Mouse (Mus musculus) heart, adult 2 months (tissue): ENCODE results near the gene Fam178b. TPM values are rescaled to one million over a fixed set of nuclear protein-coding genes. Genes with fewer than 3 reads are reported as not detected.

Source experiments
- DNase-seq, 2 experiments: peaks; one replicate each; pipeline ENCODE4 v3.0.0; 2021
- H3K27ac ChIP-seq: fragments of 200-600 bp; 2 replicates; pipeline ENCODE4 v1.8.1; 2022
- H3K27me3 ChIP-seq: fragments of 200-500 bp; 2 replicates; pipeline ENCODE4 v1.6.1; 2012; ENCODE audit warnings: mild to moderate bottlenecking, low read length, inconsistent platforms, mixed read lengths; ENCODE audit not compliant: control insufficient read depth, insufficient read depth
- H3K36me3 ChIP-seq: fragments of 200-500 bp; 2 replicates; pipeline ENCODE4 v1.6.1; 2012; ENCODE audit warnings: low read length, inconsistent platforms; ENCODE audit not compliant: control insufficient read depth, insufficient read depth
- H3K4me1 ChIP-seq: fragments of 200-500 bp; 2 replicates; pipeline ENCODE4 v1.6.1; 2011; ENCODE audit warnings: low read length; ENCODE audit not compliant: control insufficient read depth, insufficient read depth
- H3K4me3 ChIP-seq: fragments of 200-600 bp; 2 replicates; pipeline ENCODE4 v1.8.1; 2022
- H3K79me2 ChIP-seq: fragments of 200-500 bp; replicated peaks from 2 replicates; pipeline ENCODE4 v1.6.1; 2012; ENCODE audit warnings: mild to moderate bottlenecking, inconsistent platforms, low read length, moderate library complexity, mixed read lengths; ENCODE audit not compliant: control insufficient read depth, insufficient read depth
- H3K9ac ChIP-seq: fragments of 200-500 bp; 2 replicates; pipeline ENCODE4 v1.6.1; 2012; ENCODE audit warnings: low read depth, mild to moderate bottlenecking, control low read depth, inconsistent platforms, low read length, mixed read lengths
- CTCF ChIP-seq: fragments of 200-600 bp; IDR thresholded peaks from 2 replicates; pipeline ENCODE4 v1.8.1; 2022; ENCODE audit warnings: antibody characterized with exemption, mild to moderate bottlenecking, moderate library complexity
- EP300 ChIP-seq: fragments of 200-500 bp; IDR thresholded peaks from 2 replicates; pipeline ENCODE4 v1.6.1; 2011; ENCODE audit warnings: low read depth, low read length, control low read depth; ENCODE audit not compliant: insufficient read depth
- POLR2A ChIP-seq: fragments of 200-500 bp; IDR thresholded peaks from 2 replicates; pipeline ENCODE4 v1.6.1; 2011; ENCODE audit warnings: mild to moderate bottlenecking, low read depth, low read length, control low read depth; ENCODE audit not compliant: insufficient read depth
- WGBS: fragments of 180-500 bp; shearing (Covaris S2); methylation state at CpG from one replicate; pipeline ENCODE4 v1.1.7; 2018; 5-methylcytosine and 5-hydroxymethylcytosine counted together
- intact Hi-C: fragments of 180-260 bp; cut with DNase I; formaldehyde crosslinking; loops from one replicate; pipeline ENCODE4 v1.15.1; 2025
- microRNA-seq, 2 experiments: library from miRNA; unstranded; fragments of <30 nt; microRNA quantifications; one replicate each; pipeline ENCODE4 v1.2.0; 2021
- polyA plus RNA-seq: library from polyadenylated mRNA; depleted of rRNA; stranded (reverse); fragments of >200 nt; gene quantifications from 2 replicates; pipeline ENCODE4 v1.2.3, GENCODE M21; 2012; rRNA removed
- total RNA-seq, 2 experiments: library from RNA; stranded (reverse); gene quantifications; 2 replicates each; pipeline ENCODE4 v1.2.3; 2021

Fam178b gene
- total and polyA plus RNA-seq, 3 experiments = 0.39 to 0.80 TPM; not detected in 1

- DNase-seq = no peak
- Histone ChIP-seq H3K27ac (no peak overlapping the region), H3K9ac (no peak overlapping the region), H3K27me3 (no peaks in the 10 kb centered on the region), H3K4me3 (no peak overlapping the region), H3K79me2 (0 out of 2 replicates have a peak, but pooled peaks cover 2% of the 10 kb centered on the region), H3K4me1 (peaks cover 5% of the 10 kb centered on the region; the same call in 1 of the 2 replicates), H3K36me3 (peaks cover 5% of the 10 kb centered on the region)
- intact Hi-C loops = no loop called here
- TF ChIP-seq POLR2A = no peak
- TF ChIP-seq CTCF = no peak
- no peak for TF ChIP-seq EP300
- WGBS = 56% methylated on average over 3 of the region's 3 CpGs
Observed at GRCm38 (mm10) chr1:36518259-36518658, 164.7 kb downstream of the Fam178b start.

- peaks cover 4% of the 10 kb centered on the region; the same call in 1 of the 2 replicates for H3K36me3 ChIP-seq
- peak overlapping the region; percentile 68 for H3K4me3 ChIP-seq
- H3K9ac ChIP-seq = no peak overlapping the region
- no peak for TF ChIP-seq POLR2A
- peak; percentile 67 for TF ChIP-seq CTCF
- TF ChIP-seq EP300 = no peak
- H3K27ac ChIP-seq = no peak overlapping the region
- H3K27me3 ChIP-seq = no peaks in the 10 kb centered on the region
- H3K79me2 ChIP-seq = 0 out of 2 replicates have a peak, but pooled peaks cover 2% of the 10 kb centered on the region
- WGBS = 58% methylated on average over 2 of the region's 2 CpGs
- DNase-seq = no peak
- H3K4me1 ChIP-seq = peaks cover 6% of the 10 kb centered on the region
- intact Hi-C loops = loop anchor here (1.0 kb wide), 1 partner anchor 31 kb away; no protein-coding TSS in a partner anchor
Observed at GRCm38 (mm10) chr1:36513718-36514117, 169.3 kb downstream of the Fam178b start.

- no peak for DNase-seq
- Histone ChIP-seq H3K27me3 (no peaks in the 10 kb centered on the region), H3K9ac (no peak overlapping the region), H3K4me3 (peak overlapping the region; percentile 68), H3K79me2 (0 out of 2 replicates have a peak, but pooled peaks cover 2% of the 10 kb centered on the region), H3K36me3 (peaks cover 4% of the 10 kb centered on the region; the same call in 1 of the 2 replicates), H3K4me1 (peaks cover 6% of the 10 kb centered on the region), H3K27ac (no peak overlapping the region; the same call in 1 of the 2 replicates)
- intact Hi-C loops = loop anchor here (1.0 kb wide), 1 partner anchor 31 kb away; no protein-coding TSS in a partner anchor
- TF ChIP-seq EP300 (no peak), POLR2A (no peak), CTCF (no peak)
- 11% methylated on average over 1 of the region's 1 CpGs for whole genome bisulfite sequencing
Observed at GRCm38 (mm10) chr1:36513310-36513709, 169.7 kb downstream of the Fam178b start.

- intact Hi-C loops = loop anchor here (1.0 kb wide), 1 partner anchor 31 kb away; no protein-coding TSS in a partner anchor
- H3K27ac ChIP-seq = peak overlapping the region; percentile 43
- WGBS = 4% methylated on average over 16 of the region's 16 CpGs
Observed at GRCm38 (mm10) chr1:36512966-36513280, 170.1 kb downstream of the Fam178b start.

More at GRCm38 (mm10) chr1:36512966-36513280, 170.1 kb downstream of the Fam178b start:
- Histone ChIP-seq H3K27me3 (no peaks in the 10 kb centered on the region), H3K9ac (peak overlapping the region; percentile 95), H3K4me3 (peak overlapping the region; percentile 68), H3K4me1 (peaks cover 5% of the 10 kb centered on the region), H3K36me3 (peaks cover 4% of the 10 kb centered on the region; the same call in 1 of the 2 replicates), H3K79me2 (0 out of 2 replicates have a peak, but pooled peaks cover 2% of the 10 kb centered on the region)
- no peak for TF ChIP-seq EP300
- no peak for TF ChIP-seq CTCF
- TF ChIP-seq POLR2A = no peak
- no peak for DNase-seq

Small RNA genes within 50 kb of the gene (microRNA-seq; reads per million reads assigned to microRNA genes)
- 0 reads per million in 2 experiments for gene Gm24133

Other genes with a start within 250 kb of the Fam178b start
- 10 to 100 TPM; 26.3 to 26.5 TPM for gene Lman2l, start 237.9 kb downstream of the Fam178b start, total RNA-seq
- gene Lman2l, start 237.9 kb downstream of the Fam178b start, polyA plus RNA-seq = 16.8 and 25.7 TPM in 2 replicates
- 1 to 10 TPM; 4.4 to 4.6 TPM for gene Cnnm4, start 211.6 kb downstream of the Fam178b start, total RNA-seq
- gene Cnnm4, start 211.6 kb downstream of the Fam178b start, polyA plus RNA-seq = 3.9 and 4.4 TPM in 2 replicates
- gene Cnnm3, start 171.3 kb downstream of the Fam178b start, total RNA-seq = 10 to 100 TPM; 11.1 to 15.1 TPM
- gene Cnnm3, start 171.3 kb downstream of the Fam178b start, polyA plus RNA-seq = 14.1 and 15.6 TPM in 2 replicates
- 100 to 1,000 TPM; 310 to 338 TPM for gene Ankrd23, start 146.3 kb downstream of the Fam178b start, total RNA-seq
- 397 and 412 TPM in 2 replicates for gene Ankrd23, start 146.3 kb downstream of the Fam178b start, polyA plus RNA-seq
- gene Gm42417, start 143.8 kb downstream of the Fam178b start, total RNA-seq = 100 to 1,000 TPM; 148 to 172 TPM
- 0.09 TPM in 1 of 2 replicates, not detected in the other for gene Gm42417, start 143.8 kb downstream of the Fam178b start, polyA plus RNA-seq
- gene Ankrd39, start 135.7 kb downstream of the Fam178b start, total RNA-seq = 1 to 10 TPM; 6.2 to 6.3 TPM
- 11.1 TPM in 2 replicates for gene Ankrd39, start 135.7 kb downstream of the Fam178b start, polyA plus RNA-seq
- gene Sema4c, start 124.8 kb downstream of the Fam178b start, total RNA-seq = 10 to 100 TPM; 10.6 to 11.1 TPM
- 12.7 and 15.2 TPM in 2 replicates for gene Sema4c, start 124.8 kb downstream of the Fam178b start, polyA plus RNA-seq
- gene Cox5b, start 8.3 kb upstream of the Fam178b start, total RNA-seq = 1,000 to 10,000 TPM; 2,054 to 2,380 TPM
- 1,765 and 1,963 TPM in 2 replicates for gene Cox5b, start 8.3 kb upstream of the Fam178b start, polyA plus RNA-seq
- gene 4933424G06Rik, start 27.0 kb upstream of the Fam178b start, total RNA-seq = not detected
- gene 4933424G06Rik, start 27.0 kb upstream of the Fam178b start, polyA plus RNA-seq = not detected in 2 replicates
- gene Actr1b, start 31.2 kb upstream of the Fam178b start, total RNA-seq = 10 to 100 TPM; 89.8 to 98.1 TPM
- 94.8 and 122 TPM in 2 replicates for gene Actr1b, start 31.2 kb upstream of the Fam178b start, polyA plus RNA-seq
- under 1 TPM; 0.32 to 0.34 TPM for gene Zap70, start 78.6 kb upstream of the Fam178b start, total RNA-seq
- 0.47 TPM in 2 replicates for gene Zap70, start 78.6 kb upstream of the Fam178b start, polyA plus RNA-seq